Mouse (Mus musculus): ENCODE measurements at regions not wholly inside any gene's neighbourhood (a gene's known extent, or its start where the extent isn't known, plus 50 kb on each side); places are given as distances from the start of the nearest gene placed in this dataset.

- H3K27ac ChIP-seq (ENCODE audit: low read length) = no peak overlapping the region
- no peak overlapping the region for H3K4me3 ChIP-seq (ENCODE audit: low read depth, low read length)
- peaks cover 15% of the 10 kb centered on the region for H3K4me1 ChIP-seq (ENCODE audit: control insufficient read depth, insufficient read depth, low read length)
- no peak overlapping the region for H3K9ac ChIP-seq (ENCODE audit: low read depth, low read length)
- H3K27me3 ChIP-seq (ENCODE audit: control insufficient read depth, insufficient read depth, low read depth, low read length) = peaks cover 2% of the 10 kb centered on the region; the same call in 1 of the 2 replicates
- no peaks in the 10 kb centered on the region for H3K9me3 ChIP-seq (replicated peaks; ENCODE audit: control insufficient read depth, low read length, poor library complexity, severe bottlenecking)
- WGBS = 10% methylated on average over 10 of the region's 10 CpGs
- no peaks in the 10 kb centered on the region for H3K36me3 ChIP-seq (ENCODE audit: control insufficient read depth, insufficient read depth, low read length)
- no peak for ATAC-seq
- no peak overlapping the region for H3K4me2 ChIP-seq (ENCODE audit: low read length)
These were observed 63.5 kb upstream of the Irx3 start for GRCm38 (mm10) chr8:91865361-91865760.

GRCm38 (mm10) chr8:91863505-91863904 lies 61.6 kb upstream of the Irx3 start:
- Histone ChIP-seq H3K36me3 (ENCODE audit: control insufficient read depth, insufficient read depth, low read length) (no peaks in the 10 kb centered on the region), H3K9ac (ENCODE audit: low read depth, low read length) (no peak overlapping the region), H3K27me3 (ENCODE audit: control insufficient read depth, insufficient read depth, low read depth, low read length) (peaks cover 7% of the 10 kb centered on the region), H3K9me3 (replicated peaks; ENCODE audit: control insufficient read depth, low read length, poor library complexity, severe bottlenecking) (no peaks in the 10 kb centered on the region), H3K27ac (ENCODE audit: low read length) (no peak overlapping the region), H3K4me1 (ENCODE audit: control insufficient read depth, insufficient read depth, low read length) (peaks cover 15% of the 10 kb centered on the region), H3K4me2 (ENCODE audit: low read length) (peak overlapping the region; percentile 15; the same call in 1 of the 2 replicates), H3K4me3 (ENCODE audit: low read depth, low read length) (no peak overlapping the region)
- WGBS = 10% methylated on average over 4 of the region's 4 CpGs
- ATAC-seq = no peak

GRCm38 (mm10) chr8:91855881-91856280 lies 54.0 kb upstream of the Irx3 start:
- peak; percentile 14; the same call in 1 of the 2 replicates for ATAC-seq
- no peak overlapping the region for H3K4me3 ChIP-seq (ENCODE audit: low read depth, low read length)
- H3K9me3 ChIP-seq (replicated peaks; ENCODE audit: control insufficient read depth, low read length, poor library complexity, severe bottlenecking) = no peaks in the 10 kb centered on the region

GRCm38 (mm10) chr8:91854369-91854768 lies 52.5 kb upstream of the Irx3 start:
- no peaks in the 10 kb centered on the region for H3K9me3 ChIP-seq (replicated peaks; ENCODE audit: control insufficient read depth, low read length, poor library complexity, severe bottlenecking)
- no peaks in the 10 kb centered on the region for H3K36me3 ChIP-seq (ENCODE audit: control insufficient read depth, insufficient read depth, low read length)
- ATAC-seq = no peak
- H3K27me3 ChIP-seq (ENCODE audit: control insufficient read depth, insufficient read depth, low read depth, low read length) = 0 out of 2 replicates have a peak, but pooled peaks cover 4% of the 10 kb centered on the region
- no peak overlapping the region for H3K4me3 ChIP-seq (ENCODE audit: low read depth, low read length)
- H3K4me2 ChIP-seq (ENCODE audit: low read length) = no peak overlapping the region
- H3K27ac ChIP-seq (ENCODE audit: low read length) = no peak overlapping the region
- H3K9ac ChIP-seq (ENCODE audit: low read depth, low read length) = no peak overlapping the region
- no peaks in the 10 kb centered on the region for H3K4me1 ChIP-seq (ENCODE audit: control insufficient read depth, insufficient read depth, low read length)
- 69% methylated on average over 4 of the region's 4 CpGs for WGBS

More at GRCm38 (mm10) chr8:91855881-91856280, 54.0 kb upstream of the Irx3 start:
- no peak overlapping the region for H3K9ac ChIP-seq (ENCODE audit: low read depth, low read length)
- no peak overlapping the region for H3K4me2 ChIP-seq (ENCODE audit: low read length)
- no peak overlapping the region for H3K27ac ChIP-seq (ENCODE audit: low read length)
- H3K4me1 ChIP-seq (ENCODE audit: control insufficient read depth, insufficient read depth, low read length) = no peaks in the 10 kb centered on the region
- no peaks in the 10 kb centered on the region for H3K36me3 ChIP-seq (ENCODE audit: control insufficient read depth, insufficient read depth, low read length)
- H3K27me3 ChIP-seq (ENCODE audit: control insufficient read depth, insufficient read depth, low read depth, low read length) = peaks cover 9% of the 10 kb centered on the region
- WGBS = 18% methylated on average over 14 of the region's 14 CpGs

- 0 out of 2 replicates have a peak, but pooled peaks cover 4% of the 10 kb centered on the region for H3K27me3 ChIP-seq (ENCODE audit: control insufficient read depth, insufficient read depth, low read depth, low read length)
- H3K9me3 ChIP-seq (replicated peaks; ENCODE audit: control insufficient read depth, low read length, poor library complexity, severe bottlenecking) = no peaks in the 10 kb centered on the region
- H3K27ac ChIP-seq (ENCODE audit: low read length) = no peak overlapping the region
- 25% methylated on average over 2 of the region's 2 CpGs for WGBS
- no peaks in the 10 kb centered on the region for H3K36me3 ChIP-seq (ENCODE audit: control insufficient read depth, insufficient read depth, low read length)
- H3K9ac ChIP-seq (ENCODE audit: low read depth, low read length) = no peak overlapping the region
- no peak overlapping the region for H3K4me3 ChIP-seq (ENCODE audit: low read depth, low read length)
- H3K4me1 ChIP-seq (ENCODE audit: control insufficient read depth, insufficient read depth, low read length) = no peaks in the 10 kb centered on the region
- no peak for ATAC-seq
- H3K4me2 ChIP-seq (ENCODE audit: low read length) = no peak overlapping the region
These were observed 51.9 kb upstream of the Irx3 start for GRCm38 (mm10) chr8:91853803-91854202.

GRCm38 (mm10) chr8:91853336-91853735 lies 51.5 kb upstream of the Irx3 start:
- H3K36me3 ChIP-seq (ENCODE audit: control insufficient read depth, insufficient read depth, low read length) = no peaks in the 10 kb centered on the region
- ATAC-seq = no peak
- no peak overlapping the region for H3K4me3 ChIP-seq (ENCODE audit: low read depth, low read length)
- no peak overlapping the region for H3K9ac ChIP-seq (ENCODE audit: low read depth, low read length)
- no peaks in the 10 kb centered on the region for H3K9me3 ChIP-seq (replicated peaks; ENCODE audit: control insufficient read depth, low read length, poor library complexity, severe bottlenecking)
- H3K4me1 ChIP-seq (ENCODE audit: control insufficient read depth, insufficient read depth, low read length) = no peaks in the 10 kb centered on the region
- H3K27ac ChIP-seq (ENCODE audit: low read length) = no peak overlapping the region
- H3K4me2 ChIP-seq (ENCODE audit: low read length) = no peak overlapping the region
- 0 out of 2 replicates have a peak, but pooled peaks cover 4% of the 10 kb centered on the region for H3K27me3 ChIP-seq (ENCODE audit: control insufficient read depth, insufficient read depth, low read depth, low read length)
- 74% methylated on average over 4 of the region's 4 CpGs for WGBS

Measured in midbrain, embryonic 16.5 days (tissue).